23 mouse cellular contexts compared by ENCODE assay signal in the genomic region with DNA sequence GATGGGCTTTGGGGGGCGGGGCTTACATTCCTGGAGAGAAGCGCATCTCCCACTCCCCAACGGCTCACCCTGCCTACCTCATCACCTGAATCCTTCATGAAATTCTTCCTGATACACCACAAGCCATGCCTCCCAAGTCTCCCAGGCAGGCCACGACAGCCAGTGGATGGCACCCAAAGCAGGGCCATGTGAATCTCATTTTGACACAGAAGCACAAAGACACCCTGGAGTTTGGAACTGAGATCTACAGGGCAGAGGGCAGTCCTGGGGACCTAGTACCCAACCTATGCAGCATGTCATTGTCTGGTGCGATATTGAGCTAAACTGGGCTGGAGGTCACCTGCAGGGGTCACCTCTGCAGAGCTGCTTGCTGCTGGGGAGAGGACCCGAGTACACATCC.
DNase-seq lines count a peak whose midpoint lies in the region; ATAC-seq and TF ChIP-seq lines count a peak whose summit lies in the region.
"Had no signal": no experiment of that assay in that cellular context is flagged by ENCODE, and none has a peak within 500 bp of the region (broad histone marks: within the 10 kb centered on the region; RNA-seq: fewer than 3 reads in every experiment).

No protein-coding gene starts in this region.

- ATAC-seq in heart, embryonic 13.5 days (ENCODE audit: extremely low read depth, insufficient number of reproducible peaks, low FRiP score, low TSS enrichment) = no peak
- no peak for ATAC-seq in kidney, embryonic 16.5 days (ENCODE audit: low FRiP score, low TSS enrichment)
- ATAC-seq: forebrain, embryonic 14.5 days; intestine, postnatal 0 days; liver, embryonic 12.5 days had no signal

- H3K9me3 ChIP-seq in heart, embryonic 13.5 days = no peaks in the 10 kb centered on the region
- no peaks in the 10 kb centered on the region for H3K9me3 ChIP-seq in kidney, embryonic 16.5 days (ENCODE audit: low read length)
- H3K9me3 ChIP-seq: embryonic facial prominence, embryonic 12.5 days; liver, embryonic 12.5 days had no signal

- H3K4me1 ChIP-seq in heart, embryonic 13.5 days = peaks cover 94% of the 10 kb centered on the region
- H3K4me1 ChIP-seq in kidney, embryonic 16.5 days (ENCODE audit: insufficient read depth, low read length) = peaks cover 42% of the 10 kb centered on the region

- H3K36me3 ChIP-seq in heart, embryonic 13.5 days = no peaks in the 10 kb centered on the region
- no peaks in the 10 kb centered on the region for H3K36me3 ChIP-seq in kidney, embryonic 16.5 days (ENCODE audit: insufficient read depth, low read length)
- H3K36me3 ChIP-seq: embryonic facial prominence, embryonic 12.5 days; liver, embryonic 12.5 days had no signal

- peak overlapping the region; percentile 47; the same call in 1 of the 2 replicates for H3K9ac ChIP-seq in heart, embryonic 13.5 days
- no peak overlapping the region for H3K9ac ChIP-seq in kidney, embryonic 16.5 days (replicated peaks; ENCODE audit: low read length)
- H3K9ac ChIP-seq: embryonic facial prominence, embryonic 12.5 days; hindbrain, embryonic 14.5 days; liver, embryonic 12.5 days had no signal

- H3K27me3 ChIP-seq in heart, embryonic 13.5 days (replicated peaks) = no peaks in the 10 kb centered on the region
- no peaks in the 10 kb centered on the region for H3K27me3 ChIP-seq in kidney, embryonic 16.5 days (ENCODE audit: insufficient read depth, low read length)
- H3K27me3 ChIP-seq: embryonic facial prominence, embryonic 12.5 days; liver, embryonic 12.5 days had no signal

- no peak overlapping the region for H3K4me2 ChIP-seq in heart, embryonic 13.5 days
- no peak overlapping the region for H3K4me2 ChIP-seq in kidney, embryonic 16.5 days (replicated peaks; ENCODE audit: low read depth, low read length)
- H3K4me2 ChIP-seq: embryonic facial prominence, embryonic 12.5 days; hindbrain, embryonic 14.5 days; liver, embryonic 12.5 days had no signal

- H3K27ac ChIP-seq in gastrocnemius, adult 2 months = peak overlapping the region; percentile 40
- H3K27ac ChIP-seq in heart, embryonic 13.5 days (replicated peaks) = peak overlapping the region; percentile 97
- H3K27ac ChIP-seq in kidney, embryonic 16.5 days (ENCODE audit: low read length) = no peak overlapping the region
- H3K27ac ChIP-seq: embryonic facial prominence, embryonic 12.5 days; hindbrain, embryonic 14.5 days; liver, embryonic 12.5 days had no signal

- intact Hi-C loops in gastrocnemius, adult 2 months (cut with DNase I) = no loop called here

- TF ChIP-seq CTCF in gastrocnemius, adult 2 months (IDR thresholded peaks at IDR 0.05) = no peak

- no peak for DNase-seq in gastrocnemius, adult 2 months
- no peak for DNase-seq in gastrocnemius, adult 18-20 months (ENCODE audit: low spot score)
- no peak for DNase-seq in heart, adult 8-10 months (ENCODE audit: low spot score)
- peak; percentile 64 for DNase-seq in kidney, adult 9 months
- peak; percentile 36 for DNase-seq in R1 (ENCODE audit: low read depth, low spot score)
- DNase-seq in urinary bladder, adult 2 months (ENCODE audit: low spot score) = no peak
- DNase-seq: adrenal gland, postnatal 14 days; cerebellum, adult 11-12 months; cerebellum, adult 9-11 months; embryo, embryonic 11 days; gastrocnemius, postnatal 36 days; lung, adult 18-20 months; lung, postnatal 10 days; midbrain, embryonic 14.5 days; thymus, adult 2 months; thymus, postnatal 36 days had no signal

- 34% methylated on average over 6 of the region's 6 CpGs for WGBS in heart, embryonic 13.5 days
- 85% methylated on average over 6 of the region's 6 CpGs for WGBS in kidney, embryonic 16.5 days

- no peak overlapping the region for H3K4me3 ChIP-seq in gastrocnemius, adult 2 months
- H3K4me3 ChIP-seq in heart, embryonic 13.5 days = no peak overlapping the region
- H3K4me3 ChIP-seq in kidney, embryonic 16.5 days (ENCODE audit: low read length) = no peak overlapping the region
- H3K4me3 ChIP-seq: embryonic facial prominence, embryonic 12.5 days; liver, embryonic 12.5 days had no signal

Comparison
In these comparisons a context has a peak if more than half of its experiments do, and no peak if none do; other contexts are left out.
1. DNase-seq: peak in kidney, adult 9 months (single experiment) and R1 (single experiment); none in gastrocnemius, adult 2 months (single experiment), gastrocnemius, adult 18-20 months (single experiment), heart, adult 8-10 months (single experiment) and urinary bladder, adult 2 months (single experiment).